18 mouse cellular contexts compared by ENCODE assay signal in the genomic region with DNA sequence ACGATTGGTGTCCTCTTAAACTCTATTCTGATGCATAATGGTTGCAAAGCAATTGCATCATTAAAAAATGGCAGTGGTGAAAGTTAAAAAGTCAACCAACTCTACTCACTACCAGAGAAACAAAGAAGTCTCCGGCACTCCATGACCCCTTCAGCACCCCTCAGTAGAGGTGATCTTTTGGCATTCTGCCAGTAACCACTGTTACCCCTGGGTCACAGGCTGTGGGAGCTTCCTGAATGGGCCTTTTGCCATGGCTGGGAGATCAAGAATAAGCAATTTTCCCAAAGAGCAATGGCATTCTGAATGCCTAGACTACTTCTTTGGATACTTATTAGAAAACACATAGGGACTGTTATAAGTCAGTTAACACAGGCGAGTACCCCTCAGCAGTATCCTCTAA.
A peak's percentile ranks its signal among the peaks of the same experiment; 100 is the strongest.
DNase-seq lines count a peak whose midpoint lies in the region; ATAC-seq and TF ChIP-seq lines count a peak whose summit lies in the region.
"Had no signal": no experiment of that assay in that cellular context is flagged by ENCODE, and none has a peak within 500 bp of the region (broad histone marks: within the 10 kb centered on the region; RNA-seq: fewer than 3 reads in every experiment).

No protein-coding gene starts in this region.

- H3K9ac ChIP-seq in hindbrain, embryonic 13.5 days: no peak overlapping the region
- H3K9ac ChIP-seq in hindbrain, postnatal 0 days (replicated peaks; ENCODE audit: low read length): no peak overlapping the region
- H3K9ac ChIP-seq: embryonic facial prominence, embryonic 13.5 days; neural tube, embryonic 13.5 days; stomach, embryonic 15.5 days had no signal

- peak overlapping the region; percentile 69; the same call in 1 of the 2 replicates for H3K27ac ChIP-seq in hindbrain, embryonic 13.5 days
- no peak overlapping the region for H3K27ac ChIP-seq in hindbrain, postnatal 0 days
- H3K27ac ChIP-seq: embryonic facial prominence, embryonic 13.5 days; neural tube, embryonic 13.5 days; stomach, embryonic 15.5 days had no signal

- 30% methylated on average over 3 of the region's 3 CpGs for WGBS in hindbrain, embryonic 13.5 days
- WGBS in hindbrain, postnatal 0 days: 29% methylated on average over 3 of the region's 3 CpGs

- H3K36me3 ChIP-seq in hindbrain, embryonic 13.5 days: no peaks in the 10 kb centered on the region
- no peaks in the 10 kb centered on the region for H3K36me3 ChIP-seq in hindbrain, postnatal 0 days (ENCODE audit: insufficient read depth, low read length)
- H3K36me3 ChIP-seq: embryonic facial prominence, embryonic 13.5 days; neural tube, embryonic 13.5 days; stomach, embryonic 15.5 days had no signal

- DNase-seq in adrenal gland, adult (ENCODE audit: inconsistent age in 2 of 2, low spot score in 1 of 2): peak; percentile 25 to 56
- no peak for DNase-seq in adrenal gland, postnatal 4 days (ENCODE audit: low spot score in 2 of 2)
- no peak for DNase-seq in hindbrain, postnatal 0 days (ENCODE audit: low spot score)
- peak; percentile 48 for DNase-seq in kidney, adult 11 months
- DNase-seq in kidney, postnatal 14 days: peak; percentile 57
- no peak for DNase-seq in gastrocnemius, postnatal 4 days (ENCODE audit: low spot score in 2 of 2)
- DNase-seq in cerebellum, adult 11-12 months: no peak
- DNase-seq: gastrocnemius, postnatal 36 days; heart, postnatal 36 days; lung, adult 2 months; thymus, postnatal 14 days had no signal

- no peak overlapping the region for H3K4me3 ChIP-seq in hindbrain, embryonic 13.5 days
- no peak overlapping the region for H3K4me3 ChIP-seq in hindbrain, postnatal 0 days (ENCODE audit: low read length)
- H3K4me3 ChIP-seq: embryonic facial prominence, embryonic 13.5 days; neural tube, embryonic 13.5 days; stomach, embryonic 15.5 days had no signal

- no peak for TF ChIP-seq CTCF in hindbrain, postnatal 0 days (IDR thresholded peaks at IDR 0.05; ENCODE audit: low read depth)

- H3K4me2 ChIP-seq in hindbrain, embryonic 13.5 days: no peak overlapping the region
- no peak overlapping the region for H3K4me2 ChIP-seq in hindbrain, postnatal 0 days (ENCODE audit: low read depth, low read length)
- H3K4me2 ChIP-seq: embryonic facial prominence, embryonic 13.5 days; heart, embryonic 11.5 days; neural tube, embryonic 13.5 days; stomach, embryonic 15.5 days had no signal

- H3K9me3 ChIP-seq in hindbrain, embryonic 13.5 days: peaks cover 6% of the 10 kb centered on the region; the same call in 1 of the 2 replicates
- H3K9me3 ChIP-seq in hindbrain, postnatal 0 days (ENCODE audit: low read length): no peaks in the 10 kb centered on the region
- H3K9me3 ChIP-seq: stomach, embryonic 15.5 days had no signal

- peaks cover 12% of the 10 kb centered on the region for H3K4me1 ChIP-seq in hindbrain, embryonic 13.5 days (replicated peaks)
- 0 out of 2 replicates have a peak, but pooled peaks cover 4% of the 10 kb centered on the region for H3K4me1 ChIP-seq in hindbrain, postnatal 0 days (ENCODE audit: insufficient read depth, low read length)
- H3K4me1 ChIP-seq: stomach, embryonic 15.5 days had no signal

- H3K27me3 ChIP-seq in hindbrain, embryonic 13.5 days: no peaks in the 10 kb centered on the region
- no peaks in the 10 kb centered on the region for H3K27me3 ChIP-seq in hindbrain, postnatal 0 days (ENCODE audit: insufficient read depth, low read length)
- H3K27me3 ChIP-seq: CH12.LX; embryonic facial prominence, embryonic 13.5 days; neural tube, embryonic 13.5 days; stomach, embryonic 15.5 days had no signal

- ATAC-seq in hindbrain, embryonic 13.5 days (ENCODE audit: low FRiP score): no peak
- no peak for ATAC-seq in hindbrain, postnatal 0 days
- ATAC-seq: intestine, embryonic 16.5 days had no signal

Comparison
In these comparisons a context has a peak if more than half of its experiments do, and no peak if none do; other contexts are left out.
1. DNase-seq: peak in adrenal gland, adult (2 of 2), kidney, adult 11 months (single experiment) and kidney, postnatal 14 days (single experiment); none in adrenal gland, postnatal 4 days (0 of 2), hindbrain, postnatal 0 days (single experiment), gastrocnemius, postnatal 4 days (0 of 2) and cerebellum, adult 11-12 months (single experiment).